Mouse (Mus musculus): ENCODE data around the gene Tpsb2.

Tpsb2 gene

DNA sequence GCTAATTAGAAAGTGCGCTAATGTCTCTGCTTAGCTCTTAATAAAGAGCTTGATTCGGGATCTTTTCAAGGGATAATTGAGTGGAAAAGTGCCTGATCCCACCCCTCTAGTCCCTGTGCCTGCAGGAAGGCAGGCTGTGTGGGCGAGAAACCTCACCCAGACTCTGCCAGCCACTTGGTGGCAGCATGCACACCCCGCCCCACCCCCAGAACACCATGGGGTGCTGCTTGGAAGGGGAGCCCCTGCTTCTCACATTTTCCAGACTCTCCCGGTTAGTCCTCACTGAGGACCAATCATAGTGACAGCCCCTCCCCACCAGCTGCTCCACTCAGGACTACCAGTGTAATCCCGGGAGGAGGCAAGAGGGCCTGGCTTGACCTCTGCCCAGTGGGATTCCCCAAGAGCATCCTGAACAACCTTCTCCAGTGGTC lies 39.9 kb downstream of the Tpsb2 start:
- DNase-seq (ENCODE audit: low read depth, low spot score): no peak

DNA sequence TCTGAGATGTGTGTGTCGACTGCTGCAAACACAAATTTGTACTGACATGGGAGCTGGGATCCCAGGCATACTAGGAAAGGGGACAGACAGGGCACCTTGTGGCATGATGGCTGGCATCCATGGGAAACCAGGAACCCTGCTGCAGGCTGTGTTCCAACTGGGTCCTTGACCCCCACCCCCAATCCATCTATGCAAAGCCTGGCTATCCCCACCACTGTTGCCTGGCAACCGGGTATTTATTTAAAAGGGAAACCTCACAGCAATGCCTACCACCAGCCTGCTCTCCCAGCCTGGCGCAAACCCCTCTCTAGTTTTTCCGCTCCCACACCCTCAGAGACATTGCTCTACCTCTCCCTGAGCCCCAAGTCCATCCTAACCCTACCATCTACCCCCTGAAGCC lies 41.2 kb downstream of the Tpsb2 start:
- DNase-seq (ENCODE audit: low read depth, low spot score): no peak

DNA sequence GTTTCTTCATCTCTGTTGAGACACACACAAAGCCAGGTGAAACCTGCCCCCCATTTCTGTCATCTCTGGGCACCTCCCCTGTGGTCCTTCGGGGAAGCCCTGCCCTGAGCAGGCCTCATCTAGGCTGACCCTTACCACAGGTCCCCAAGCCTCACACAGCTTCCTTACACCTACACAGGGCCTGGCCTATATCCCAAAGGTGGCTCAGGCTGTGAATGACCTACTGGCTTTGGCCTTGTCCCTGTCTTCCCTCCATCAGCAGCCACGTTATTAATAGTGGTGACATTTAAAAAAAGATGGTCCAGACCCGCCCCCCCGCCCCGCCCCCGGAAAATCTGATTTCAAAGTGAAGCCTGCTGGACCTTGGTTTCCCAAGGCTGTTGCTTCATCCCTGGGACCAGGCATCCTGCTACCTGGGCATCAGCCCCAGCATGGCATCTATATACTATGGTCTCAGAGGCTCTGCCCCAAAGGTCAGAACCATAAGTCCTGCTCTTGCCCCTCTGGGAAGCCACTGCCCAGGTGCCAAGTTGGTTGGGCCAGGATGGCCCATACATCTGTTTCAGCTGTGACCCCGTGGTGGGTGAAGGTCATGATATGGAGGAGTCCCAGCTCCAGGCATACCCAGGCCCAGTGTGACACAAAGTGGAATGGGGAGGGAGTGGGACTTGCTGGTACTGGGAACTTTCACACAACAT lies 42.3 kb downstream of the Tpsb2 start:
- DNase-seq (ENCODE audit: low read depth, low spot score): no peak

DNA sequence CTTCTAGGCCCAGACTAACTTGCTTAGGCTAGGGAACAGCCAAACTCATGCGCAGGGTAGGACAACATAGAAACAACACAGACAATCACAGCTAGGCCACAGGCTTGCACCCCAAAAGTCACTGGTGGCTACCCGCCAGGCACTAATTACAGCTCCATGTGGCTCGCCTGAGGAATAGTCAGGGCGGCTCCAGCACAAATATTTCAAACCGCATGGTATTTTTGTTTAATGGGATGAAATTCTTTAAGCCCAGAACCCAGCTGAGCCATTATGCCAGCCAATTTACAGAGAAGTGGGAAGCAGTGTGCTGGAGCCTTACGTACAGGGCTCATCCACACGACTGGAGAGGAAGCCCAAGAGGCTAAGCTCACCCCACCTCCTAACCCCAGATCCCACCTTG lies 43.5 kb downstream of the Tpsb2 start:
- no peak for DNase-seq (ENCODE audit: low read depth, low spot score)

DNA sequence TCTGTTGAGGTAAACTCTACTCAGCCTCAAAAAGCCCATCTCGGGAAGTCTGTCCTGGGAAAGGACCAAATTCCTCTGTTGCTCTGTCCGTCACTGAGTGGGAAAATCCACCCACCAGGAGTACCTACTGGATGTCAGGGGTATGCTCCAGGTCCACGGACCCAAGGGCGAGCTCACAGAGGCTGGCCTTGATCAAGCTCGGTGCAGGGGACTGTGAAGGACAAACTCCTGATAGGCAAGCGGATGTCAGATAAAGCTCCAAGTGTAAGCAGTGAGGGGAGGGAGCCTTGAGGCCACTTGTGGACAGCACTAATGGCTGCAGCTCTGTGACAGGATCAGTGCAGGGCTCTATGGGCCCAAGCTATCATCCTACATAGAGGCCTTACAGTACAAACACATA lies 44.1 kb downstream of the Tpsb2 start:
- no peak for DNase-seq (ENCODE audit: low read depth, low spot score)

DNA sequence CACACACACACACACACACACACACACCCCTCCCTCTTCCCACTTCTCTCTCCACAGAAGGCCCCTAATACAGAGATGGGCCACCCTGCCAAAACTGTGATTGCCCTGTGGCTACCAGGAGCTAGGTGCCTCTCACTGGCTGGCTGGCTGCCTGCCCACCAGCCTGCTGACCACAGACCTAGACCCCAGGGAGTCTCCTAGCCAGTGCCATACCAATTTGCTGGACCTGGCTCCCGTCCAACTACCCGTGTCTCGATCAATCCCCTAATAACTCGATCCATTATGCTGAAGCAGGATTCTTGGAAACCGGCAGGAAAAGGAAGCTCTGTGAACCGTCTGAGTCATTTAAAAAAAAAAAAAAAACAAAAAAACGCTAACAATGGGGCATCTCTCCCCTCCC lies 44.7 kb downstream of the Tpsb2 start:
- DNase-seq (ENCODE audit: low read depth, low spot score): no peak

DNA sequence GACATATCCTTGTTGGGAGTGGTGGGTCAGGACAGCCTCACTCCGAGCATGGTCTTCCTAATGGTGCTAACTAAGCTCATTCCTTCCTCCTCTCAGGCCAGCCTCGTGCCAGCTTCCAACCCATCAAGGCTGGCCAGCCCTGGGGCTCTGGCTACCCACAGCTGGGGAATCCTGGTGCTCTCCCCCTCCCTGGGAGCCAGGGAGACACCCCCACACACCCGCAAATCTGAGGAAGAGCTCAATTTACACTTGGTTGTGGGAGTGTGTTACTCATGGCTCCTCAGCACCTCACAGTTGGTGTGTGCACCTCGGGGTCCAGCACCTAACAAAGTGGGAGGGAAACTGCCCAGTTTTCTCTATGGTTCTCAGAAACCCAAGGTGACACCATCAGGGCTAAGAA lies 45.1 kb downstream of the Tpsb2 start:
- DNase-seq (ENCODE audit: low read depth, low spot score): no peak

DNA sequence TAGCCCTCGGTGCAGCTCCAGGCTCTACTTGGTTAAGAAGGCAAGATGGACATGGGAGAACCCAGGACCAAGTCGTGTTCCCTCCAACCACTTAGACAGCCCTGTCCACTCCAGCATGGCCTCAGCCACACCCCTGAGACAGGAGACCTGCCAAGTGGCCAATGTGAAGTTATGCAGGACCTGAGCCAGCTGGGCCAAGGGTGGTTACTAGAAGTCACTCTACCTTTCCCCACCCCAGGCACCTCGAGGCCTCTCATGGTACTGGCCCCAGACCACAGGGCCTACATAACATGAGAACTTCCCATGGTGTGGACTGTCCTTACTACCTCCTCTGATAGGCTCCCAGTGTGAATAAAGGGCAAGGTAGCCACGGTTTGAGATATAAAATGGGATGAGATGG lies 48.1 kb downstream of the Tpsb2 start:
- DNase-seq (ENCODE audit: low read depth, low spot score): no peak

DNA sequence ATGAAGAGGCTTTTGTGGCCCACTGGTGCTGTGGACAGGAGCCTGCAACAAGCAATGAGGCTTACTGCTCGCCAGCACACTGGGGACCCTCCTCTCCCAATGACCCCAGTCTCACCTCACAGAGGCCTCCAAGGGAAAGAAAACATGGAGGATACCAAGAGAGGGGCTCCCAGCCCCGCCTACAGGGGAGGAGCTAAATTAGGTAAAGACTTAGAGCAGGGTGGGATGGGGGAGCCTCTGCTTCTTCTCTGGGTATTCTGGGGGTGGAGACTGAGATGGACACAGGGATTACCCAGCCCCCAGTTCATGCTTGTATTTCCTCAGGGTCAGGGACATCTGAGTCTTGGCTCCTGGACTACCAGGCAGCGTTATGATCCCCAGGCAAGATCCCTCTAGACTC lies 48.8 kb downstream of the Tpsb2 start:
- no peak for DNase-seq (ENCODE audit: low read depth, low spot score)

DNA sequence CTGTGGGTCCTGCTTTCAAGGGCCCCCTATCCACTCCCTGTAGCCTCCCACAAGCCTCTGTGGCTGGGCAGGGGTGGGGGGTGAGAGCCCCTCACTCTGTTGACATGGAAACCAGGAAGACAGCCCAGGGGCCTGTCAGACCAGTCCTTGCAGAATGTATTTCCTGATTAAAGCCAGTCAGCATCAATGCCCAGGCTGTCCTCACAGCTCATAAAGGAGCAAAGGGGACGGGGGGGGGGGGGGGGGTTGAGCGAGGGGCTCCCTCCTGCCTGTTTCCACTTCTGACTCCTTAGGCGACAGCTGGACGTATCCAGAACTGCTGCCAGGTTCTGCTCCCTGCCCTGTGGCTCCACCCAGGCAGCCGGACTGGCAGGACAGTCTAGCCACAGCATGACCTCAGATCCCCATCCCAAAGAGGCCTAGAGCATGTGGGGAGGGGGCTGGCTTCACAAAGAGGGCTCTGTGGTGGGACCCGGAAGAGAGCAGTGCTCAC lies 49.4 kb downstream of the Tpsb2 start:
- DNase-seq (ENCODE audit: low read depth, low spot score): no peak

DNA sequence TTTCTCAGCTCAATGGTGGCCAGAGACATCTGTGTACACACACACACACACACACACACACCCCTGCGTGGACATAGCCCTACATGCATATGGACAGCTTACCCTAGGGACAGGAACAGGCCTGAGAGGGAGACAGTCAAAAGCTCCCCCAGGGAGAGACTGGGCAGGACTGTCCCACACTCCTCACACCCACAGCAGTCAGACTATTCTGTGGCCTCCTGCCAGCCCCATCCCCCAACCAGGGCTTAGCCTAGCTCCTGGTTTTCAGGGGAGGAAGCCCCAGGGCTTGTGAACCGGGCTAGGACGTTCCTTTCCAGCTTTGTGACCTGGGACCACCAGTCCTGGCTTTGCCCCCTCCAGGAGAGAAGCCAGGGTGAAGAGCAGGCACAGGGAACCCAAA lies 50.1 kb downstream of the Tpsb2 start:
- no peak for DNase-seq (ENCODE audit: low read depth, low spot score)

DNA sequence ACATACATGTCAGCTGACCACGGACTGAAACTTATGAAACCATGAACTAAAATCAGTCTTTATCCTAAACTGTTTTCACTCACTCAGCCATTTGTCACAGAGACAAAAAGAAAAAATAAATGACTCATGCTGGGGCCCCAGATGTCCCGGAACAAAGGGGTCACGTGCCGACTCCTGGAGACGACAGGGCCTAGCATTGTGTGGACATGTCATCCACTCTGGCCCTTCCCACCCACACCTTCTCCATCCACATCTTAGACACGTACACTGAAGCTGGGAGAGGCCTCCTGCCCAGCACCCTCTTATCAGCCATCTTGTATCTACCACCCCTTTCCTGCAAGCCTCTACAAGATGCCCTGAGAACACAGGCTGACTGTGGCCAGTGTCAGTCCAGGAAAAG lies 51.9 kb downstream of the Tpsb2 start:
- DNase-seq (ENCODE audit: low read depth, low spot score): no peak
